Mouse (Mus musculus) cerebellum, postnatal 14 days (tissue): ENCODE measurements at regions not wholly inside any gene's neighbourhood (a gene's known extent, or its start where the extent isn't known, plus 50 kb on each side); places are given as distances from the start of the nearest gene placed in this dataset.
"Not testable (repeated sequence)": the region's sequence is repeated elsewhere in the genome, so short reads cannot be mapped to it uniquely, and the experiment has no call there.

Experiments
- DNase-seq, 2 experiments: peaks; one replicate each; pipeline ENCODE4 v3.0.0; 2021; ENCODE audit warnings: mixed read lengths in 2 of 2

GRCm38 (mm10) chr4:89621260-89621659 is 58.0 kb upstream of the Dmrta1 start:
- DNase-seq: no peak

- peak; percentile 40 to 51 for DNase-seq
Measured at GRCm38 (mm10) chr4:89604721-89605120, 74.5 kb upstream of the Dmrta1 start.

GRCm38 (mm10) chr4:89575529-89575928 is 103.7 kb upstream of the Dmrta1 start:
- peak; percentile 74 to 78 for DNase-seq

GRCm38 (mm10) chr4:89554711-89555466 is 124.3 kb upstream of the Dmrta1 start:
- no peak for DNase-seq

DNA sequence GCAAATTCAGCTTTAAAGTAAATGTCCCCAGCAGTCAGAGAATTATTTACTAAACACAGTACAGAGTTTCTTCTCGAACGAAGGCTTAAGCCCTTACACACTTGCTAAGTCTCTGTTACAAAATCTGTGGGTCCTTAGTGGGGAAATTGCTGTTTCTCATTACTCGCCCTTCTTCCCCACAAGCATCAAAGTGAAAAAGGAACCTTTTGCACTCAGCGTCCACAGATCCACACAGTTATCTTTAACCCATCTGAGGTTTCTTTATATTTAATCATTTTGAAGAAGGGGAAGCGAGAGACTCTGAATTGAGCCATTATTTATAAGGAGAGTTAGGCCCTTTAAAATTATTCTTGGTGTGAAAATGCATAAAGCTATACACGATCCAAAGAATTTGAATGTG is 126.7 kb upstream of the Dmrta1 start:
- no peak for DNase-seq

DNA sequence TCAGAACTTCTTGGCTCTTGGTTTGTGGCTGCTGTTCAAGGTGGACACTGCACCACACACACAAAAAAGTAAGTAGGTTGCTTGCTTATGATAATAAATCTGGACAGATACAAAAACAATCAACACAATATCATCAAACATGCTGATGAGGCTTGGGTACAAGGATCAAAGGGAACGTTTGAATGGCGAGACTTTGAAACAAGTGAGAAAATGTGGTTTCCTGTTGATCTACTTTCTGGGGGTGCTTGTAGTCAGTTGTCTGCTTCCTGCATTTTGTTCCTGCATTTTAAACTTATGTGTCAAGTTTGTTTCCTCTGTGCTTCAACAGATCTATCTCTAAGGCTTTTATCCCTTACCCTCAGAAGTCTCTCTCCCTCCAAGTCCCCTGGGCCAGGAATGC is 128.7 kb upstream of the Dmrta1 start:
- DNase-seq: no peak

DNA sequence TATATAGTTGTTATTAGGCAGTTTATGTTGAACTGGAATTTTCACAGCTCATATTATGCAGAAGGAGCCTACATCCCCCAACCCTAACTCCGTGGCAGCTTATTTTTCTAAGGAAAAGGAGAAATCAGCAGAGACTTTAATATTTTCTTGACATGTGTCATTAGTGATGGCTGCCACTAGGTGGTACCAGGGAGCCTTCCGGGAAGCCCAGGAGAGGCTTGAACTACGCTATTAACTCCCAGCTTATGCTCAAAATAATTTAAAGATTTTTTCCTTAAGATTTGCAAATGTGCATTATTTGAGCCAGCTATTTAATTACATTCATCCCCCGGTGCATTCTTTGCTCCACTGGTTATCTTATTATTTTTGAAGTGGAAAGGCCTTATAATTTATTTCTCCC is 146.8 kb upstream of the Dmrta1 start:
- peak; percentile 68 to 72 for DNase-seq

- no peak for DNase-seq
Measured at GRCm38 (mm10) chr4:89530050-89530911, 149.0 kb upstream of the Dmrta1 start.

DNA sequence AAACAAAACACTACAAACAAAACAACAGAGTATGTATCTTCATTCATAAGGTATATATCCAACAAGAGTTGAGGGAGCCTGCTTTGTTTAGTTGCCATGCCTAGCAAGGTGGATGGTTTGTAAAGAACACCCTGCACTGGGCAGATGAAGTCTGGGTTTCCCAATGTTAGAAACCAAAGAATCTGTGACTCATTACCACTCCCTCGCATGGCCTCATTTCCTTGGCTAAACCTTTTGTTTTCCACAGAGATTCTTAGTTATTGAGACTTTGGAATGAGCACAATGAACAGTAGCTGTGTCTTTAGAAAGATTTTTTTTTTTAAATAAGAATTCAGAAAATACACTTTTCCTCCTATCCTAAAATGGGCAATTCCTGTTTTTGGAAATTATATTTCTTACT is 151.3 kb upstream of the Dmrta1 start:
- DNase-seq: no peak

- DNase-seq: no peak
Measured at GRCm38 (mm10) chr4:89527326-89527725, 151.9 kb upstream of the Dmrta1 start.

DNA sequence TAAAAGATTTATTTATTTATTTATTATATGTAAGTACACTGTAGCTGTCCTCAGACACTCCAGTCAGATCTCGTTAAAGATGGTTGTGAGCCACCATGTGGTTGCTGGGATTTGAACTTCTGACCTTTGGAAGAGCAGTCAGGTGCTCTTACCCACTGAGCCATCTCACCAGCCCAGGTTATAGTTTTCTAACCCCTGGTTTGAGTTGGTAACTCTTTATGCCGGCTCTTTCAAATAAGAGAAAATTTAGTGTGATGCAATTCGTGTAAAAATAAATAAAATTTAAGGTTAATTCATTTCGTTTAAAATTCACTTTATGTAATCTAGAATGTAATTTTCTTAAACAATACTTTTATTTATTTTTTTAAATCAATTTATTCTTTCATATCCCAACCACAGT is 153.7 kb upstream of the Dmrta1 start:
- DNase-seq: not testable (repeated sequence)

DNA sequence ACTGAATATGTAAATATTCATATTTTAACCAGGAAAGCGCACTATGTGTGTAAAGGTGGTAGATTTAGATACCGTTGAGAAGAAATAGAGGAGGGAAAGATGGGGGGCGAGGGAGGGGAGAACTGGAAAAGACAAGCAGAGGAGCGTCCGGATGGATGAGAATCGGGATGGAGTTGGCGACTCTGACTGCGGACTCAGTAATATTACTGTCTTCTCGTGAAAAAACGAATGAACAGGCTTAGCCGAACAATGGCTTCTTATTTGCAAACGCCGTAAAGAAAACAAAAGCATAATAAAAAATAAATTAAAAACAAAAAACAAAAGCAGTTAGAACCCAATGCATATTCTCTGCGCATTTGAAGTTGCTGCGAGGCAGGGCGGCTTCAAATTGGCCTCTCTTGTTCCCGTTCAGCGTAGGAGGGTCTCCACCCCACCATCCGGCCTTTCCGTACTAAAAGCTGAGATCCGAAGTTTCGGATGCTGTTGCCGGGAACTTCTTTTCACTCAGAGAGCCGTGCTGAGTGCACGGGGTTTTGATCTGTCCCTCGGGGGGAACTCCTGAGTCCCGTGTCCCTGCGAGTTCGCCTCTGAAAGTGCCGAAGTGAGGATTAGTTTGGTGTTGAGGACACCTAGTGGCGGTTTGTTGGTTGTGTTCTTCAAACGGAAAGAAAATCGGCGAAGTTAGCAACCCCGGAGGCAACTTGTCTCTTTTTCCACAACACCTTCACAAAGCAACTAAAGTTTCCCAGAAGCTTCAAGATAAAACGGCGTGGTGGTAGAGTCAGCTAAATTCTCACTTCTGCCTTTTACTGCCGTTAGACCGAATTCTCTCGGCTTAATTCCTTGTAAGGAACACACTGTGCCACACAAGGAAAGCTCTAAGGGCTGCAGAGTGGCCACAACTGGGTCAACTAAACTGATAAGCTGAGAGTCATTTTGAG is 154.7 kb upstream of the Dmrta1 start:
- DNase-seq: peak; percentile 69 to 72

DNA sequence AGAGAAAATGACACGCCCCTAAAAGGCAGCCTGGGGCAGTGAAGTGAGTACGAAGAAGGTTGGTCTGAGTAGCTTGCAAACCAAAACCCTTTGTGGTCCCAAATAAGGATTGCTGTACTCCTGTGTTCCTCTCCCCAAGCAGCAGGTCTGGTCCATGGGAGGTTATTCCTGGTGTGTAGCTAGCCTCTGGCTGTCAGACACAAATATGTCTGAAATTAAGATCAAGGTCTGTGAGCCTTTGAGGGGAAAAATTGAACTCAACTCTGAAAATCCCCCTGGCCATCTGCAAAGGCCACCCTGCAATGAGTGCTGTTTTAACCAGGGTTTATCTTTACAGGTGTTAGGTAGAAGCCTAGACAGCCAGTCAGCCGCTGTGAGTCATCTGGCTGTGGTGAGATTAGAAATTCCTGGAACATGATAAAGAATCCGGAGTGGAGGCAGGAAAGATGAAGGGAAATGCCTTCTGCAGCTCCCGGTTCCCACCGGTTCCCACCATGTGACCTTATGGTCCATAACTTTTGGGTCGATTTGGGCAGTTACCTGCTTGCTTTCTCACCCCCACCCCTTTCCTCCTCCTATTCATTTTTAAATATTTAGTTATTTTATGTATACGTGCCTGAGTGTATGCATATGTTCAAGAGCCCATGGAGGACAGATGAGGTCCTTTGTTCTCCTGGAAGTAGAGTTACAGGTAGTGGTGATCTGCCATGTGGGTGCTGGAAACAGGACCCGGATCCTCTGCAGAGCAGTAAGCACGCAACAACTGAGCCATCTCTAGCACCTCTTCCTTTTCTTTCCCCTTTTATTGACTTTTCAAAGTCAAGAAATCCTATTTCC is 155.6 kb upstream of the Dmrta1 start:
- DNase-seq: no peak

DNA sequence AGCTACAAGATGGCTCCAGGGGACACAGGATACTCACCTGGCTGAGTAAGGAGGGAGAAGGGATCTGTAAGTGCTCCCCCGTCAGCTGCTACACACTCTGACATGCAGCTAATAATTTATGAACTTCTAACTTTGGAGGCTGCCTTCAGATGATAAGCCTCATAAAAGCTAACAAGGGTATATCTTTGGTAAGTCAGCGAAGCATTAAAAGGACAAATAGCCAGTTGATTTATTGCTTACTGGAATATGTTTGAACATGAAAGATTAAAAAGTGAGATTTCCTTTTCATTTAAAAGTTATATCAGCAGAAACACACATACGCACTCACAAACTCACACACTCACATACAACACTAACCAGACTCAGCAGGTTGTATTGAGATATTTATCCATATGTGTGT is 161.2 kb upstream of the Dmrta1 start:
- DNase-seq: no peak

DNA sequence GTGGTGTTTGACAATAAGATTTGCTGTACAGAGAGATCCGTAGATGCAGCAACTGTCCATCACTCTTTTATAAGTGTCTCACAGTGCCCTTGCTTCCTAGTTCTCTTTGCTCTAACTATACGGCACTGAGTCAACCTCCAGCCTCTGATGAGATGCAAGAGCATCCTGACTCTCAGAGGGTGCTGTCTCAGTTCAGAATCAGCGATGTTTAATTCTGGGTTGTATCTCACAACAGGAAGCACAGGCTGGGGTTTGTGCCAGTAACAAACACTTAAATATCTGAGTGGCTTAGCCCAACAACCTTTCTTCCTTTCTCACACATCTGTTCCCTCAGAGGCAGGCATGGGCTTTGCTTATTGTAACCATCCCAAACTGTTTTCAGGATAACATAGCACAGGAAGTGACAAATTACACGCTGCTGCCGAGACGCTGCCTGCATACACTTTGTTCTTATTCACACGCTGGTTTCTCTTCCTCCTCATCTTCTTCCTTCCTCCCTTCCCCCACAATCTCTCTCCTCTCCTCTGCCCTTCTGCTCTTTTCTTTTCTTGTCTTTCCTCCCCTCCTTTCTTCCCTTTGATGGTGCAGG is 163.3 kb upstream of the Dmrta1 start:
- no peak for DNase-seq

GRCm38 (mm10) chr4:89514981-89515380 is 164.3 kb upstream of the Dmrta1 start:
- no peak for DNase-seq

- no peak for DNase-seq
Measured at GRCm38 (mm10) chr4:89510593-89510992, 168.6 kb upstream of the Dmrta1 start.

DNA sequence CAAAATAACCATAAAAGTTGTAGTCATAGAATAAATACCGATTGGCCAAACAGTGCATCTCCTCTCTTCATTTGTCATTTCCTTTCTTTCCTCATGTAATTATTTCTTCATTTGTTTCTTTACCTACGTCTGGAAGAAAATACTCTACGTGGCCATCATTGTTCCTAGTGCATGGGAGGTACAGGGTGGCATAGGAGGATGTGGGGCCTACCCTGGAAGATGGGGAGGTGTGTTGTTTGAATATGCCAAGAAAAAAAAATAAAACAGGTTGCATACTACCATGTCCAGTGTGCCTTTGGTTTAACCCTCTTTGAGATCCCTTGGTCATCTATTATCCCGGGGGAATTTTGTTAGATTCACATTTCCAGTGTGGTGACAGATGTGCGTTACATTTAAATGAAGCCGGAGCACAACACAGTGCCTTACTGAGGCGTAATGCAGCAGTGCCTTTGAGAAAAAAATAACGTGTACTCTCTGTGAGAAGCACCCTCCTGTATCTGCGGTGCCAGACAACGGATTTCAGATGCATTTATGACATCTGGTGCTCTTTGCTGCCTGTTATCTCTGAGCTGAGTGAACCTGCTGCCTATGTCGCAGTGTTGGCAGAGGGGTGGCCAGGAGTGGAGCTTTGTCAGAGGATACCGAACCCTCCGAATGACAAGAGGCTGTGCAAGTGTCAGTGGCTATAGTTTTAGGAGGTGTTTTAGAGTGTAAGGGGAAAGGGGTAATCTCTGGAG is 169.4 kb upstream of the Dmrta1 start:
- DNase-seq: no peak

DNA sequence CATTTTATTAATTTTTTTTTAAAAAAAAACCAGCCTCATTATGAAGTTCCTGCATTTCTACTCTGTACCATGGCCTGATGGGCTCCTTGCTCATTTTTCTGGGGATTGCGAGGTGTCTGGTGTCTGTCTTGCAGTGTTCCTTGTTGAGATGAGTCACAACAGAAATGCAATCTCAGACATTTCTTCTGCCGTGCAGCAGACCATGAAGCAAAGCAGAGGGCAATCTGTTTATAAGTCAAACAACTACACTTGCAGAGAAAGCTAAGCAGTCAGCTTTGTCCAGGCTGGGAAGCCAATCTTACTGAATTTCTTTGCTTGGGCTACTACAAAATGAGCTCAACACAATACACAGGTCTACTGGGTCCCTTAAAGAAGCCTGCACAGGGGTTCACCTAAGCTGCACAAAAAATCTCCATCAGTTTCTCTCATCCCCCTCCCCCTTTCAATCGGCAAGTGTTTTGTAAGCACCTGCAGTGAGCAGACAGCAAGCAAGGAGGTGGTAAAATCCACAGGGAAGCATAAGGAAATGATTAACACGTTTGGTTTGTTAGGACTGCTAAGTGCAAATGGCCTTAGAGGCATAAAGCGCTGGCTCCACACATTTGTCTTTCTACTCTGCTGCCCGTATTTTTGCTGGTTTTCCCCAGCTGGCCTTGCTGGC is 171.0 kb upstream of the Dmrta1 start:
- DNase-seq: no peak

DNA sequence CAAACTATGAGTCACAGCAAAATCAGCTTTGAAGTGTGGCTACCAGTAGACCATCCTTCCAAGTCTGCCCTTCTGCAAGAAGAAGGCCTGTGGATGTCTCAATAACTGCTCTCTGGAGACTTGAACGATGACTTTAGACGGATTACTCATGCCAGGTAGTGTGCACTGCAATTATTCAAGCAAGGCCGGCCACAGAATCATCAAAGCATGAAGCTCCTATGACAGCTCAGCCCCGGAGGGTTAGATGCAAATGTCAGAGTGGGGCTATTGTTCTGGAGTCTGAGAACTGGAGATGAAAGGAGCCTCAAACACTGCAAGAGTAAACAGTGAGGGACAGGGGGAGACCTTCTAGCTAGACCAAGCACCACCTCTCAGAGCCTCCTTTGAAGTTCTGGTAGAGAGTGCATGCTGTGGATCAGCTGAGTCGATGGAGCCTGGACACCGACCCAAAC is 173.8 kb upstream of the Dmrta1 start:
- DNase-seq: no peak
